Mouse (Mus musculus) layer of hippocampus, postnatal 14 days (tissue): ENCODE measurements around the gene Rab40b. TPM values are rescaled to one million over a fixed set of nuclear protein-coding genes. Genes with fewer than 3 reads are reported as not detected.
A peak's percentile ranks its signal among the peaks of the same experiment; 100 is the strongest.
"Not testable (repeated sequence)": the region's sequence is repeated elsewhere in the genome, so short reads cannot be mapped to it uniquely, and the experiment has no call there.

Experiments used
- DNase-seq, 2 experiments: peaks; one replicate each; pipeline ENCODE4 v3.0.0; 2021 to 2022; ENCODE audit warnings: low spot score in 2 of 2, mixed read lengths in 1 of 2
- total RNA-seq, 2 experiments: library from RNA; stranded (reverse); gene quantifications; 2 replicates each; pipeline ENCODE4 v1.2.3; 2021

Gene Rab40b
- total RNA-seq, 2 experiments from 2014 or later: 50.3 to 53.3 TPM

DNA sequence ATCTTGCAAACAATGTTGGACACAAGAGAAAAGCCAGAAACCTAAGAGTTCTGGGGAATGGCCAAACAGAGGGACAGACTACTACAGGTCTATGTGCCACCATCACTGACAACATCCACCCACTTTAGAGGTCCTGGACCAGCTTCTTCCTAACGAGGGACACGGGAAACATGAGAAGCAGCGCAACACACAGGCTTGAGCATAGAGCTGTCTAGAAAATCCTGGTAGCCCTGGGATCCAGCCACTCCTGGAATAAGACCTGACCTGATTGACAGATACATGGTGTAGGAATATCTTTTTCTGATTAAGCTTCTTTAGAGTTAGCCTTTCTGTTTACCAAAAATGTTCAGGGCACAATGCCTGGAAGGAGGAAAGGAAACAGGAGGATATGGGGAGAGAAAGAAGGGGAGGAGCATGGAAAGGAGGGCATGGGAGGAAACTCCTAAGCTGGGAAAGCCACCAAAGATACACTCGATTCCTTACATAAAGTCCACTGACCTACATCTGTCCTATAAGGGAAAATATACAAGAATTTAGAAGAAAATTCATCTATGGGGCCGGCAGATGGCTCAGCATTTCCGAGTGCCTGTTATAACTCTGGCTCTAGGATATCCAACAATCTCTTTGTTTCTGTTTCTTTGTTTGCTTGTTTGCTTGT is 17.6 kb downstream of the Rab40b start:
- DNase-seq: no peak

DNA sequence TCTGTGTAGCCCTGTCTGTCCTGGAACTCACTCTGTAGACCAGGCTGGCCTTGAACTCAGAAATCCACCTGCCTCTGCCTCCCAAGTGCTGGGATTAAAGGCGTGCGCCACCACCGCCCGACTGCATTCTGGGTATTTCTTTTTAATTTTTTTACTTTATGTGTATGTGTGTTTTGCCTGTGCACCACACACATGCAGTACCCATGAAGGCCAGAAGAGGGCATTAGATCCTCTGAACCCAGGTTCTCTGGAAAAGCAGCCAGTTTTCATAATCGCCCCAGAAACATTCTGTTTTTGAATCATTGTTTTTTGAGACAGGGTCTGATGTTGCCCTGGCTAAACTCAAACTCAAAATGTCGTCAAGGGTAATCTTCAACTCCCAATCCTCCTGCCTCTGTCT is 18.4 kb downstream of the Rab40b start:
- peak; percentile 48 to 56 for DNase-seq

DNA sequence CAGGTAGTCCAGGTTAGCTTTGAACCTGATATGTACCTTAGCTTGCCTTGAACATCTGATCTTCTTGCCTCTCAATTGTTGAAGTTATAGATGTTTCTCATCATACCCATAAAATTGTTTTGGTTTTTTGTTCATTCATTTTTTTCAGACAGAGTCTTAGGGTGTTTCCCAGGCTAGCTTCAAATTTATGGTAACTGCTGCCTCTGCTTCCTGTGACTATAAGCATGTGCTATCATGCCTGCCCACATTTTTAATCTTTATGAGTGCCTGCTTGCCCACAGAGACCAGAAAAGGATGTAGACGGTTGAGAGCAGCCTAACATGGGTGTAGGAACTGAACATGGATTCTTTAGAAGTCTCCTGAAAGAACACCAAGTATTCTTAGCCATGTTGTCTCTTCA is 19.3 kb downstream of the Rab40b start:
- DNase-seq: no peak

DNA sequence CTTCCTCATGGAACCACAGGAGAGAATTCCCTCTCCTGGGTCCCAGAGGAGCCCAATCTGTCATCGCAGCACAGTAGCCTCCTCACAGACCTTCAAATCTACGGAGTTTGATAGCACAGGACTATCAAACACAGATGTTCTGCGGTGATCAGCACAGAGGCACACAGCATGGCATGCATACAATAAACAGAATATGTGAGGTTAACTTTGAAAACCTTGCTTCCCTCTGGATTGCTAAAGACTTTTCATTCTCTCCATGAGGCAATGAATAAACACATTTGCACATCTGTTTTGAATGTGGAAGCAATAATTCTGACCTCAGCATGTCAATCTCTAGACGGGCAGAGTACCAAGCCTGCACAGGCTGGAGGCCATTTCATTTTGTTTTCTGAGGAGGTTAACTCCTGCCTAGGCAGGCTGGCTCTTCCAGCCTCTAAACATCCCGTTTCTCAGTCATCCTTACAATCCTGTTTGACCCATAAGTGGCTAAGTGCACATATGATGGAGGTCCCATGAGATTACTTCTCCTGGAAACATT is 20.8 kb downstream of the Rab40b start:
- DNase-seq: no peak

DNA sequence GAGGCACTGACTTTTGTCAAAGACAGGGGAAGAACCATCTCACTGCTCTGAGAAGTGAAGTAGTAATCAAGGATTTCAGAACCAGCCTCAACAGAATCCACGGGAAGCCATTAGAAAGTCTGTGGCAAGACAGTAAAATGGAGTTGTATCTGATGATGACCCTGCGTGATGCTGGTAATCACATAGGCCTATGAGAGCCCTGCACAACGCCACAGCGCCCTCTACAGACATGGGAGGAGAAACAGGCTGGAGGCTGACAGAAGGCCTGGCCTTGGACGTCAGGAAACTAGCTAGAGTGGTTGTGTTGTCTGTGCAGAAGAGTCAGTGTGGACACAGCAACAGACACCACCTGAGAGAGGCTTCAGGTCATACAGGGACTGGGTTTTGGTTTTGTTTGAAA is 25.8 kb downstream of the Rab40b start:
- no peak for DNase-seq

DNA sequence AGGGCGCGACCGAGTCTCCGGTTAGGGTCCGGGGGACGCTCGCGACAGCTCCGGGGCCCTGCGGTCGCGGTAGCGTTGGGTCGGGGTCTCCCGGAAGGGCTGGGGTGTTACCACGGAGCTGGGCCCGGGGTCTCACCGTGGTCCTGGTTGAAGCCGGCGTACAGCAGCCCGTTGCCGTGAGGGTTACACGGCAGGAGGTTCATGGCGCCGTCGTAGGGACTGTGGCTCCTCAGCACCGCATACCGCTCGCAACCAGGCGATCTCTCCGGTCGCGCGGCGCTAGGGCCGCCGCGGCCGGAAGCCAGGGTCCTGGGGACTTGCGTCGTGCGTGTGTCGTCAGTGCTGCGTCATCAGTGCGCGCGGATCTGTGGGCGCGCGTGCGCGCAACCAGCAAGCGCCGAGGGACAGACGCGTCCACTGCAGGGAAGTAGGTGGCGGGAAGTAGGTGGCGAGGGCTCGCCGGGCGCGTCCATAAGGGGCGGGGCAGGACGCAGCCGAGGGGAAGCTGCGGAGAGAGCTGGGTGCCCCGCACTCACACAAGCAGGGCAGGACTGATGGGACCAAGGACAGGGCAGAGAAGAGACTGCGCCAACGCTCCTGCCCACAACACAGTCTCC is 33.9 kb downstream of the Rab40b start, which contains the start of gene Wdr45b:
Gene Wdr45b, minus strand, starts transcription at position 355 of the 617 bp plus-strand sequence.
- peak; percentile 98 to 99 for DNase-seq

DNA sequence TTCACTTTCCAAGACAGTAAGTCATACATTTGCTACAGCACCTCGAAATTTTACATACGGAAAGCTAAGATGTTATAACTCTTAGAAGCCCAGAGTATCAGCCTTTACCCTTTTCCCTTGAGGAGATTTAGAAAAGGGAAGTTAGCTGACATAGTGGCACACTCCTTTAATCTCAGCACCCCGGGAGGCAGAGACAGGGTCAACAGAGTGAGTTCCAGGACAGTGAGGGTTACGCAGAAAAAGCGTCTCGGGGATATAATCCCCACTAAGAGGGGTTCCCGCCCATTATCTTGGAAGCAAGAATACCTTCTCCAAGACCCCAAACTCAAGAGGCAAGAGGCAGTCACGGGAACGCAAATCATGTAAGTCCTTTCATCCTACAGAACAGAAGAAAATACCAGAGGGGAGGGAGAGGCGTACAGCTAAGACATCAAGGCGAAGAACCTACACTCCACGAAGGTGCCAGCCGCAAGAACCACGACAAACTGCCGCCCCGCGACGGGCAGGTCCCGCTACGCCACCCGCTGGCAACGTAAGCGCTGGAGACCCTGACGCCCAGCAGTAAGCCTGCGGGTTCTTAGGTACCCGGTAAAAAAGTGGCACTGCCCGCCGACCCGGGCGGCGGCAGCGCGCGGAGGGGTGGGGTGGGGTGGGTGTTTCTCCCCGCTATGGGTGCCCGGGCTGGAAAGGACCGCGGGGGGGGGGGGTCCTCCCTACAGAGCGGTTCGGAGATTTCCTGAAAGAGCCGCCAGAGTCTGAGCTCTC is 34.5 kb downstream of the Rab40b start:
- peak in 1 of 2 experiments; percentile 22 for DNase-seq

DNA sequence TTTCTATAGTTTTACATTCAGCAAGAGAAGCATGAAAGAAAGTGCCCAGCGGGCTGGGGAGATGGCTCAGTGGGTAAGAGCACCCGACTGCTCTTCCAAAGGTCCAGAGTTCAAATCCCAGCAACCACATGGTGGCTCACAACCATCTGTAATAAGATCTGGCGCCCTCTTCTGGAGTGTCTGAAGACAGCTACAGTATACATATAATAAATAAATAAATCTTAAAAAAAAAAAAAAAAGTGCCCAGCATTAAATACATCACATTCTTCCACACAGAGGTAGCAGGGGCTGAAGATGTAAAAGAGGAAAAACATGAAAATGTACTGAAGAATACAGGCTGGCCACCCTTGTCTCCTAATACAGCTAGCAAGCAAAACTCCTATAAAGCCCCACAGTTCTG is 39.3 kb downstream of the Rab40b start:
- DNase-seq: not testable (repeated sequence)

DNA sequence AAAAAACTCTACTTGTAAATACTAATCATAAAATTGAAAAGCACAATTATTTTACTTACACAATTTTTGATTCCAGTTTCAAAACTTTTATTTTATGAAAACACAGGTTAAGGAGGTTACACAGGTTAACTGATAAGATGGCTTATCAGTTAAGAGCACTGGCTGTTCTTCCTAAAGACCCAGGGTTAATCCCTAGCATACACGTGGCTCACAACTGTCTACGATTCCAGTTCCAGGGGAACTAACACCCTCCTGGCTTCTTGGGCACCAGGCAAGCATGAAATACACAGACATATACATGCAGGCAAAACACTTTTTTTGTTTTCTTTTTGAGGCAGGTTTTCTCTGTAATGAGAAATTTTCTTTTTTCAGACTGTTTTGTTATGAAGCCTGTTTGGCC is 39.9 kb downstream of the Rab40b start:
- DNase-seq: no peak

DNA sequence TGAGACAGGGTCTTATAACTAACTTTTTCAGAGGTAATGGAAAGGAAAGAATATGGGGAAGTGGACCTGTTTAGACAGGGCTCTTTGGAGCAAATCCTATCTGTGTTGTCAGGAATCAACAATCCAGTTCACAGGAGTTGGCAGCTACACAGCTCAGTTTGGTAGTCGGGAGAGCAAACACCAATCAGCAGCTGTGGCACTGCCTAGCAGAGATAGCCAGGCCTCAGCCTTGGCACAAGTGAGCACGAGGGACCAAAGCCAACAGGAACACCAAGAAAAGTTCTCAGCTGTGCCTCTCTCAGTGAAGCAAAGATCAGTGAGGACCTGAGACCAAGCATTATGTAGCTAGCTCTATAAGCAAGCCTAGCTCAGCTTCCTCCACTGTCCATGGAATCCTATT is 41.0 kb downstream of the Rab40b start:
- no peak for DNase-seq

DNA sequence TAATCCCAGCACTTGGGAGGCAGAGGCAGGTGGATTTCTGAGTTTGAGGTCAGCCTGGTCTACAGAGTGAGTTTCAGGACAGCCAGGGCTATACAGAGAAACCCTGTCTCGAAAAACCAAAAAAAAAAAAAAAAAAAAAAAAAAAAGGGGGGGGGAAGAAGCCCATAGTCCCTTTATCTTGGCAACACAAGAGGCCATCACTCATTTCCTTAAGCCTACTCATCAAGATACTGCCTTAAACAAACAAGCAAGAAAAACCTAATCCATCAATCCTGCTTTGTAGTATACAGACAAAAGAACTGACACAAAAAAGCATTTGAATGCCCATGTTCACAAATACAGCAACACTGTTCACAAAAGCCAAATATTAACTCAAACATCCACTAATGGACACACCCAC is 45.6 kb downstream of the Rab40b start:
- not testable (repeated sequence) for DNase-seq

DNA sequence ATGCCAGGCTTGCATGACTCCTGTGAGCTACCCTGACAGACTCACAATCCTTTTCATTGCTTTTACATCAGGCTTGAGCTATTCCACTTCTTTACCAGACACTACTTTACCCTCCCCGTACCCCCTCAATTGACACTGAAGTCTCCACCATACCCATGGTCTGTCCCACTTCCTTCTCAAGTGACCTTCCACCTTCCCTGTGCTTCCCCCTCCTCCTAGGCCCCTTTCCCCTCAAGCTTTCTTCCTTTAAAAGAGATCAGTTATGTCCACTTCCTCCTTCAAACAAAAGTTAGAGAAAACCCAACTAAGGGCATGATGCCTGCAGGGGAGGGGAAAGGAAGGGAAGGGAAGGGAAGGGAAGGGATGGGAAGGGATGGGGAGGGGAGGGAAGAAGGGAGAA is 47.8 kb downstream of the Rab40b start:
- DNase-seq: no peak

DNA sequence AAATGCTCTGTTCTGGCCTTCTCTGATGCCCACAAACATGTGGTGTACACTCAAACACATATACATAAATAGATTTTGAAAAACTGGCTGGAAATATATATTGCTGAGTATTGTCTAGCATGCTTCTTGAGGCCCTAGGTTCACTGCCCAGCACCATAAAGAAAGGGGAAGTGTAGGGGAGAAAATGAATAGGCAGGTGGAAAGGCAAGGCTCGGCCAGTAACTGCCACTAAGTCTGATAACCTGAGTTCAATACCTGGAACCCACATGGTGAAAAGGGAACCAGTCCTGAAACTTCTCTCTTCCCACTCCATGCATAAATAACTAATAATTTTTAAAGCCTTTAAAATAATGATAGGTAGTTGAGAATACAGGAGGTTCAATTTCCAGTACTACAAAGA is 48.4 kb downstream of the Rab40b start:
- no peak for DNase-seq

DNA sequence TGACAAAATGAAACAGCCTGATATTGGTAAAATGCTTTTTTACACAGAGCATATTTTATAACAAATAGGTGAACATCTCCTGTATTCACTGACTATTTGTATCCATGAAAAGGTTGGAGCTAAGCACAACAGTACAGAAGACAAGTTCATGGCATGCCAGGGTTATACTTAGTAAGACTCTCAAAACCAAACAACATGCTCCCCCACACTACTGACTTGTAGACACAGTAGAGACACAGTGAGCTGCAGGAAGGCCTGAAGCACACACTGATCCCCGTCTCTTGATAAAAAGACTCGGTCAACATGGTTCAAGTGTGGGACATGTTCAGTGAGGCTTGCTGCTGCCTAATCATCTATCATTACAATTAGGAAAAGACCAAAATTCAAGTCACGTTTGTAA is 56.4 kb downstream of the Rab40b start:
- no peak for DNase-seq

DNA sequence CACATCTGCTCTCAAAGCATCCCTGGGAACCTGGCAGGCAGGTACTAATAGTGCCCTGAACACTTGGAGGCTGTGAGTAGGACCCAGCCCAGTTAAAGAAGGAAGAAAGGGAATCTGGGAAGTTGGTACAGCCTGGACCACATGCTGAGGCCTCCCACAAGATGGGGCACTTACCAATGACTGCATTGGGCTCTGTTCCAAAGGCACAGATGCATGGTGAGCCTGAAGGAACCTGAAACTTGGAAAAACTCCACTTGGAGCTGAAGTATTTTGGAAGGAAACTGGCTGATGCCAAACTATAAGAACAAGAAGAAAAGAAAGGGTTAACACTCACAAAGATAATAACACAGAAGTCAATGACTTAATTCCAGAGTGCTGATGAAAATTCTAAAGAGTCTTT is 59.4 kb downstream of the Rab40b start:
- DNase-seq: no peak

DNA sequence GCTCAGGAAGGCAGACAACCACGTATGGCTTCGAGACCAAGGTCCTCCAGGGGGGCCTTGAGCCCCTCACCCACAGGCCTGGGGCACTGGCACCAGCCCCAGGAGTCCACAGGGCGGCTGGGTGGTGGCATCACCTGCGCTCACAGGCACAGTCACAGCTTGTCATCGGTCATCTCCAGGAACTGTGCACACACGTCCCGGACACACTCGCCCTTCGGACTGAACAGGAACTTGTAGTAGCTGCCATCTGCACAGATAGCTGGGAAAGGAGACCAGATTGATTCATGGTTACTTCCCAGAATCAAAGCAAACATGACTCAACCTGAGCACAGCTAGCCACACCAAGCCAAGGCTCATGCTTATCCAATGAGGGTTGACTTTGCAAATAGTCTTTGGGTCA is 59.8 kb downstream of the Rab40b start:
- DNase-seq: no peak

DNA sequence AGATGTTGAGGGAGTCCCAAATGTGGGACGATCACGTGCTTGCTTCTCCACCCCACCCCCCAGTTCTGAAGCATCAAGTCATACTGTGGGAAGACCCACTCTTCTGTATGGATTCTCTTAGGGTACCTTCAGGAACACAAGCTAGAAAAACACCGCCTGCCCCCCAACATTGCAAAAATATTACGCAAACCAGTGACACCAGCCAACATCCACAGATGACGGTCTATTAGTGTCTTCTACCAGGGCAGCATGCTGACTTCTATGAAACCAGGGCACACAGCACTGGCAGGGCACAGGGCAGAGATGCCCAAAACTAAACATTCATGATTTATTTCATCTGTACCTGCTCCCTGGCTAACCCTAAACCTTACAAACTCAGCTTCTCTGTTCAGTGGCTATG is 61.4 kb downstream of the Rab40b start:
- DNase-seq: no peak

DNA sequence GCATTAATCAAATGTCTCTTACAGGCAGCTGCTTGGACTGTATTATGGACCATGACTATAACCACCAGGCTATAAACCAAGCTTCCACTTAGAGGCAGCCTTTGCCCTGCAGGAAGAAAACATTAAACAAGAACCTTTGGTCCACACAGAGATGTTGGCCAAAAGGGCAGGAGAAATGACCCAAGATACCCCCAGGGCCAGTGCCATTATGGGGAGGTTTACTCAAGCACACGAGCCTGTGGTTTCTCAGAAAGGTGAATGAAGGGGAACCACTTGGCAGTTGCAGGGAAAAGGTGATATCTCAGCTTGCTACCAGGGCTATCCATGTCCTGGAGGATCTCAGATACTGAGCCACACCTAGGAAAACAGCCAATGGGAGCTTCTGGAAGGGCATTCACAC is 62.0 kb downstream of the Rab40b start:
- no peak for DNase-seq

DNA sequence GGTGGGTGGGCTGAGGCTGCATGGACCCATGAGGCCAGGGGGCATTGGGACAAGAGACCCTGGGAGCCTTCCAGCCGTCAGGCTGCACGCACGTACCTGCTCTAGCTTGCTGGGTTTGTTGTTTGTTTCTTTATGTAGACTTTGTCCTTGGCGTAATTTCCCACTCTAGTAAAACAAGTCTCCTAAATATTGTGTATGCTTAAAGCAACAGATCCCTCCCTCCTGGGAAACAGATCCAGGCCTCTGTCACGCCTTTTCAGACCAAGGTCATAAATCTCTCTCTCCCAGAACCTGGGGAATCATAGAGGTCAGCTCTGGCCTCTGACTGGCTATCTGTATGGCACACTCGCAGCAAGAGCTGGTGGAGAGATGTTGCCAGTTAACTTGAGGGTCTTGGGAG is 80.3 kb downstream of the Rab40b start:
- not testable (repeated sequence) for DNase-seq

DNA sequence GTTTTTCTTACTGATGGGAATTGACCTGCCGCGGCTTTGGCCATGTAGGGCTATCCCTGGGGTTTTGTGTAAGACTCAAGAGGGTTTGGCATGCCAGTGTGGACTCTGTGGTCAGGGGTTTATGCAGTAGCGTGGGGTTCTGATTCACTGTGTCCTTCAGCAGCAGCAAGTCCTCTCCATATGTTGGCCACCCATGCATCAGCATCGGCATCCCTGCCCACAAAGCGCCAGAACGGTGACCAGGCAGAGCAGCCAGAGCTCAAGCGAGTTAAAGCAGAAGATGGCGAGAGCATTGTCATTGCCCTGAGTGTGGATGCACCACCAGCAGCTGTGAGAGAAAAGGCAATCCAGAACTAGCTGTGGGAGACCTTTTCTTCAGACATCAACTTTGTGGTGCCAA is 81.4 kb downstream of the Rab40b start:
- DNase-seq: no peak
